Mouse (Mus musculus): ENCODE results near the gene Tmem56. TPM values are rescaled to one million over a fixed set of nuclear protein-coding genes. Genes with fewer than 3 reads are reported as not detected.

Tmem56 gene
- total and polyA plus RNA-seq, 3 experiments, result 0.32 to 0.39 TPM; not detected in 1

GRCm38 (mm10) chr3:121157546-121158330, 125.2 kb downstream of the Tmem56 start:
- Histone ChIP-seq H3K4me1 (ENCODE audit: control insufficient read depth in 1 of 2, insufficient read depth in 2 of 2, low read length in 2 of 2) (peaks cover 0 to 8% of the 10 kb centered on the region in 2 experiments; a peak in 1 of 4 replicates), H3K9ac (ENCODE audit: control insufficient read depth, low read depth, low read length, poor library complexity, severe bottlenecking) (no peak overlapping the region), H3K9me3 (replicated peaks; ENCODE audit: insufficient read depth, low read length) (no peaks in the 10 kb centered on the region), H3K79me2 (ENCODE audit: control insufficient read depth, insufficient read depth, low read length, poor library complexity) (no peaks in the 10 kb centered on the region), H3K36me3 (ENCODE audit: control insufficient read depth in 1 of 2, insufficient read depth in 2 of 2, low read length in 2 of 2) (peaks cover 0 to 2% of the 10 kb centered on the region in 2 experiments; a peak in 1 of 4 replicates), H3K27ac (ENCODE audit: control insufficient read depth, low read depth, low read length) (no peak overlapping the region), H3K4me3 (ENCODE audit: control insufficient read depth in 1 of 2, insufficient read depth in 1 of 2, low read depth in 2 of 2, low read length in 2 of 2) (no peak overlapping the region), H3K27me3 (ENCODE audit: control insufficient read depth in 1 of 2, insufficient read depth in 2 of 2, low read length in 2 of 2) (no peaks in the 10 kb centered on the region)
- TF ChIP-seq MXI1 (IDR thresholded peaks at IDR 0.05; ENCODE audit: low read depth, low read length), result no peak
- TF ChIP-seq E2F4 (IDR thresholded peaks at IDR 0.05; ENCODE audit: borderline replicate concordance, low read depth, low read length), result no peak
- no peak for TF ChIP-seq GATA1 (IDR thresholded peaks at IDR 0.05; ENCODE audit: low read depth, low read length)
- no peak for TF ChIP-seq NRF1 (IDR thresholded peaks at IDR 0.05; ENCODE audit: insufficient read depth, low read depth, low read length, poor library complexity, severe bottlenecking)
- no peak for TF ChIP-seq SIN3A (IDR thresholded peaks at IDR 0.05; ENCODE audit: low read length)
- no peak for TF ChIP-seq ZKSCAN1 (IDR thresholded peaks at IDR 0.05; ENCODE audit: low read depth, low read length)
- no peak for TF ChIP-seq ELF1 (IDR thresholded peaks at IDR 0.05; ENCODE audit: low read depth, low read length)
- TF ChIP-seq POLR2AphosphoS5 (IDR thresholded peaks at IDR 0.05; ENCODE audit: borderline replicate concordance, low read depth, low read length), result no peak
- TF ChIP-seq ZMIZ1 (IDR thresholded peaks at IDR 0.05; ENCODE audit: low read depth, low read length), result no peak
- no peak for TF ChIP-seq ZNF384 (IDR thresholded peaks at IDR 0.05; ENCODE audit: low read depth, low read length)
- TF ChIP-seq GABPA (IDR thresholded peaks at IDR 0.05; ENCODE audit: low read depth, low read length), result no peak
- TF ChIP-seq BHLHE40 (IDR thresholded peaks at IDR 0.05; ENCODE audit: borderline replicate concordance, low read depth, low read length), result no peak
- no peak for TF ChIP-seq UBTF (IDR thresholded peaks at IDR 0.05; ENCODE audit: borderline replicate concordance, insufficient read depth, low read depth, low read length)
- TF ChIP-seq CHD2 (IDR thresholded peaks at IDR 0.05; ENCODE audit: low read length), result no peak
- TF ChIP-seq ZC3H11A (IDR thresholded peaks at IDR 0.05; ENCODE audit: low read depth, low read length), result no peak
- TF ChIP-seq NELFE (IDR thresholded peaks at IDR 0.05; ENCODE audit: low read depth, low read length), result no peak
- TF ChIP-seq RAD21 (IDR thresholded peaks at IDR 0.05; ENCODE audit: low read depth, low read length), result no peak
- TF ChIP-seq MYC (IDR thresholded peaks at IDR 0.05; ENCODE audit: low read depth, low read length), result no peak
- no peak for DNase-seq (ENCODE audit: low read depth, low spot score)
